Mouse (Mus musculus): ENCODE data around the gene Pla2g4f.
A peak's percentile ranks its signal among the peaks of the same experiment; 100 is the strongest.

DNA sequence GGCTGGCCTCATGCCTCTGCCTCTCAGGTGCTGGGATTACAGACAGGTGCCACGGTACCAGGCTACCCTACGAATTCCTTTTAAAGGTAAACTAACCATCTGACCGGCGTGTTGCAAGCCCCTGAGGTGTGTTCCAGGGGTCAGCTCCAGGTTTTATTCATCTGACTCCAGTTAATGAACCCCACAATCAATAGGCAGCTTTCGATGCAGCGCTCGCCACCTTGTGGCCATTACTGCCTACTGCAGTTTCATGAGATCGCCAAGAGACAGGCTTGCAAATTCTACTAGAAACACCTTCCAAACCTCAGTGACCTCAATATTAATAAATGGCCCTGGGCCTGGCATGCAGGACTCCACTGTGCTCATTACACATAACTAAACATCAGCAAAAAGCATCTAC lies 34.0 kb downstream of the Pla2g4f start:
- TF ChIP-seq POLR2A (IDR thresholded peaks at IDR 0.05; ENCODE audit: control insufficient read depth, extremely low read depth, insufficient read depth, low read length, poor library complexity) = no peak
- peak; percentile 55; the same call in 1 of the 2 replicates for TF ChIP-seq CTCF (IDR thresholded peaks at IDR 0.05; ENCODE audit: borderline replicate concordance, control insufficient read depth, extremely low read depth, insufficient read depth, low read length, poor library complexity)
